Mouse (Mus musculus): ENCODE results near the gene Tnfsfm13. TPM values are rescaled to one million over a fixed set of nuclear protein-coding genes. Genes with fewer than 3 reads are reported as not detected.

Tnfsfm13 gene
- polyA plus RNA-seq, 1 experiment from 2014 or later = 3.0 TPM

DNA sequence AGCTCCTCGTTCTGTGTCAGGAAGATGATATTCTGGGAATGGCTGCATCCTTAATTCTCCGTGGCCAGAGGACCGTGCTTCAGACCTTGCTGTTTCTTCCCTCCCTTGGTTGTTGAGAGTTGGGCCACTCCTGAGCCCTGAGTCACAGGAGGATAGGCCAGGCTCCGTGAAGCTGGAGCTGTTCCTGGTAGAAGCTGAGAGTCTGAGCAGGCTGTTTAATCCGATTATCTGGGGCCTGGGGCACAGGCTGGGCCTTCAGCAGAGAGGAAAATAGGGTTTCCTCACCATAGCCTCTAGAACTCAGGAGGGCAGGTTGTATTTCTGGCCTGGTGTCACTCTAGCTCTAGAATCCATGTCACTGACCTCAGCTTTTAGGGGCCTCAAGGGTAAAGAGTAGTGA is 42.5 kb downstream of the Tnfsfm13 start:
- Histone ChIP-seq H3K4me3 (ENCODE audit: low read length) (no peak overlapping the region), H3K27me3 (replicated peaks; ENCODE audit: control insufficient read depth, insufficient read depth, low read length) (no peaks in the 10 kb centered on the region), H3K4me1 (ENCODE audit: control insufficient read depth, insufficient read depth, low read length) (peaks cover 12% of the 10 kb centered on the region), H3K9me3 (ENCODE audit: control insufficient read depth, low read length) (no peaks in the 10 kb centered on the region), H3K4me2 (ENCODE audit: low read depth, low read length) (no peak overlapping the region), H3K27ac (ENCODE audit: low read length) (no peak overlapping the region), H3K9ac (ENCODE audit: low read depth, low read length) (0 out of 2 replicates have a peak overlapping the region, but pooled peaks have one; percentile 24), H3K36me3 (ENCODE audit: control insufficient read depth, insufficient read depth, low read length) (peaks cover 31% of the 10 kb centered on the region)
- ATAC-seq = no peak
- 73% methylated on average over 5 of the region's 5 CpGs for WGBS

DNA sequence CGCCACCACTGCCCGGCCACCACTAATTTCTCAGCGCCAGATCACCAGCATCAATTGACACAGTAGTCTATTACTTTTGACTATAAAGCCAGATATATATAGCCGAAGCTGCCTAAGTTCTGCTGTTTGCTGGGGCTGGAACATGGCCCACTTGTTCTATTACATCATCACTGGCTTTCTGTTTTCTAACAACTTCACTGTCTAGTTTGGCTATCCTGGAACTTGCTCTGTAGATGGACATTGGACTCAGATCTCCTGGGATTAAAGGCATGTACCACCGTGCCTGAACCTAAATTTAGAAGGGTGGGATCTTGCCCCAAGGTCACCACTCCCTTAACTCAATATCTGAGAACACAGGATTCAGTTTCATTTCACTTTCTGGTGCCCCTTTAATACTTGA is 50.0 kb downstream of the Tnfsfm13 start:
- Histone ChIP-seq H3K27ac (ENCODE audit: low read length) (no peak overlapping the region), H3K9ac (ENCODE audit: low read depth, low read length) (no peak overlapping the region), H3K27me3 (replicated peaks; ENCODE audit: control insufficient read depth, insufficient read depth, low read length) (no peaks in the 10 kb centered on the region), H3K9me3 (ENCODE audit: control insufficient read depth, low read length) (no peaks in the 10 kb centered on the region), H3K4me2 (ENCODE audit: low read depth, low read length) (no peak overlapping the region), H3K36me3 (ENCODE audit: control insufficient read depth, insufficient read depth, low read length) (peaks cover 32% of the 10 kb centered on the region), H3K4me1 (ENCODE audit: control insufficient read depth, insufficient read depth, low read length) (no peaks in the 10 kb centered on the region), H3K4me3 (ENCODE audit: low read length) (no peak overlapping the region)
- WGBS = 84% methylated on average over 5 of the region's 5 CpGs
- no peak for ATAC-seq

DNA sequence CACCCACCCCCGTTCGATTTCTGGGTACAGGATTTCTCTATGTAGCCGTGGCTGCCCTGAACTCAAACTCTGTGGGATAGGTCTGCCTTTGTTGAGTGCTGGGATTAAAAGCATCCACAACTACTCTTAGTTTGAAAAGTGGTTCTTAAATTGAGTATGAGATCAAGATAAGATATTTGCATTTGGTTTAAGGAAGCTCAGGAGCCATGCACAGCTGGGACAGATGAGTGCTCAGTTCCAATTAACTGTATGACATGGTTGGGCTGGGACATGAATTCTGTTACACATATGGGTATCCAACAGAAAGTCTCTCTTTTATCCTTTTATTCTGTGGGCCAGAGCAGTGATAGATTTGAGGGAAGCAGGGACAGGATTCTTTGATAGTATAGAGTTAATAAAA is 60.4 kb downstream of the Tnfsfm13 start:
- peaks cover 16% of the 10 kb centered on the region for H3K4me1 ChIP-seq (ENCODE audit: control insufficient read depth, insufficient read depth, low read length)
- no peak overlapping the region for H3K4me3 ChIP-seq (ENCODE audit: low read length)
- 66% methylated on average over 3 of the region's 3 CpGs for WGBS
- no peaks in the 10 kb centered on the region for H3K27me3 ChIP-seq (replicated peaks; ENCODE audit: control insufficient read depth, insufficient read depth, low read length)
- ATAC-seq = no peak
- H3K27ac ChIP-seq (ENCODE audit: low read length) = no peak overlapping the region
- H3K9ac ChIP-seq (ENCODE audit: low read depth, low read length) = no peak overlapping the region
- no peak overlapping the region; the same call in 1 of the 2 replicates for H3K4me2 ChIP-seq (ENCODE audit: low read depth, low read length)
- no peaks in the 10 kb centered on the region for H3K9me3 ChIP-seq (ENCODE audit: control insufficient read depth, low read length)
- H3K36me3 ChIP-seq (ENCODE audit: control insufficient read depth, insufficient read depth, low read length) = no peaks in the 10 kb centered on the region; the same call in 1 of the 2 replicates

DNA sequence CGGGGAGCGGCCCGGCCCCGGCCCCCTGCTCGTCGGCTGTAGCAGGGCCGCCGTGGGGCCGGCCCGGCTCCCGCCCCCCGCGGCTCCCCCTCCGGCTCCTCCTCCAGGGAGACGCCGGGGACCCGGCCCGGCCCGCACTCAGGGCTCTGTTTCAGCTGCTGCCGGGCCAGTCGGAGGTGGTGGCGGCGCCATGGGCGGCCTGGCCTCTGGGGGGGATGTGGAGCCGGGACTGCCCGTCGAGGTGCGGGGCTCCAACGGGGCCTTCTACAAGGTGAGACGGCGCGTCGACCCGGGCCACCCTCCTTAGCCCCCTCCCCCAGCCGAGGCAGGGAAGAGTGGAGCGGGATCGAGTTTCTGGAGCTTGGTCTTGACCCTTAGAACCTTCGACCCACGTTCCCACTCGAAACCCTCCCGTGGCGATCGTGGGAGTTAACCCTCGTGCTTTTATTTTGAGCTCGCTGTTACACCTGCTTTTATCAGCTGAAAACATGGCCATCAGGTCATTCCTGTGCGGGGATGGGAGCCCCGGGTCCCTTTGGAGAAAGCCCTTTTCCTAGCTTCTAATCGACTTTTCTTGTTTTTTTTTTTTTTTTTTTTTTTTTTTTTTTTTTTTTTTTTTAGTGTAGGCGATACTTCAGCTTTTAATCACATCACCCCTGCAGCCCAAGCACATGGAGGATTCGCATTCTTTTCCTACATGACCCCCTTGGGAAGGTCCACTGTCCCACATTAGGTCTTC is 62.6 kb downstream of the Tnfsfm13 start:
- H3K27ac ChIP-seq (ENCODE audit: low read length) = peak overlapping the region; percentile 96
- peak overlapping the region; percentile 98 for H3K9ac ChIP-seq (ENCODE audit: low read depth, low read length)
- H3K27me3 ChIP-seq (replicated peaks; ENCODE audit: control insufficient read depth, insufficient read depth, low read length) = no peaks in the 10 kb centered on the region
- peaks cover 16% of the 10 kb centered on the region for H3K4me1 ChIP-seq (ENCODE audit: control insufficient read depth, insufficient read depth, low read length)
- peak overlapping the region; percentile 72 for H3K4me2 ChIP-seq (ENCODE audit: low read depth, low read length)
- under 1% methylated on average over 48 of the region's 50 CpGs for WGBS
- H3K9me3 ChIP-seq (ENCODE audit: control insufficient read depth, low read length) = no peaks in the 10 kb centered on the region
- peak; percentile 73 for ATAC-seq
- H3K4me3 ChIP-seq (ENCODE audit: low read length) = peak overlapping the region; percentile 100
- H3K36me3 ChIP-seq (ENCODE audit: control insufficient read depth, insufficient read depth, low read length) = no peaks in the 10 kb centered on the region

MicroRNA genes within 50 kb of the gene (microRNA counts, 519-probe panel; counts per million panel counts)
- 35.7 counts per million for microRNA mmu-miR-1934
- microRNA mmu-miR-467f = 2,457 counts per million, percentile 60 among the panel's probes with 10 or more counts

Small RNA genes lying within 50 kb of the gene (microRNA-seq; reads per million reads assigned to microRNA genes)
- gene Mir1934 = 4.3 reads per million, percentile 12 among the genes with 10 or more reads in this experiment
- gene Mir467f = not detected

Other genes starting within 250 kb of the Tnfsfm13 start
- gene Dnah2, start 147.0 kb downstream of the Tnfsfm13 start, polyA plus RNA-seq (2015; fragmentation: Nextera tagmentation; extraction: Ambion mirVana) = 0.93 and 1.0 TPM in 2 replicates
- gene Efnb3, start 135.9 kb downstream of the Tnfsfm13 start, polyA plus RNA-seq (2015; fragmentation: Nextera tagmentation; extraction: Ambion mirVana) = 6.3 and 6.8 TPM in 2 replicates
- 24.5 and 26.6 TPM in 2 replicates for gene Wrap53, start 115.8 kb downstream of the Tnfsfm13 start, polyA plus RNA-seq (2015; fragmentation: Nextera tagmentation; extraction: Ambion mirVana)
- gene Trp53, start 115.7 kb downstream of the Tnfsfm13 start, polyA plus RNA-seq (2015; fragmentation: Nextera tagmentation; extraction: Ambion mirVana) = 132 and 148 TPM in 2 replicates
- gene Atp1b2, start 90.2 kb downstream of the Tnfsfm13 start, polyA plus RNA-seq (2015; fragmentation: Nextera tagmentation; extraction: Ambion mirVana) = 6.6 and 6.8 TPM in 2 replicates
- 0.10 and 0.72 TPM in 2 replicates for gene Shbg, start 78.2 kb downstream of the Tnfsfm13 start, polyA plus RNA-seq (2015; fragmentation: Nextera tagmentation; extraction: Ambion mirVana)
- gene Sat2, start 74.1 kb downstream of the Tnfsfm13 start, polyA plus RNA-seq (2015; fragmentation: Nextera tagmentation; extraction: Ambion mirVana) = 15.4 and 18.1 TPM in 2 replicates
- gene Fxr2, start 63.1 kb downstream of the Tnfsfm13 start, polyA plus RNA-seq (2015; fragmentation: Nextera tagmentation; extraction: Ambion mirVana) = 12.1 and 12.6 TPM in 2 replicates
- gene Sox15, start 40.8 kb downstream of the Tnfsfm13 start, polyA plus RNA-seq (2015; fragmentation: Nextera tagmentation; extraction: Ambion mirVana) = not detected in 2 replicates
- gene Mpdu1, start 33.5 kb downstream of the Tnfsfm13 start, polyA plus RNA-seq (2015; fragmentation: Nextera tagmentation; extraction: Ambion mirVana) = 68.3 and 69.9 TPM in 2 replicates
- gene Cd68, start 29.9 kb downstream of the Tnfsfm13 start, polyA plus RNA-seq (2015; fragmentation: Nextera tagmentation; extraction: Ambion mirVana) = 14.0 and 14.7 TPM in 2 replicates
- gene Eif4a1, start 23.7 kb downstream of the Tnfsfm13 start, polyA plus RNA-seq (2015; fragmentation: Nextera tagmentation; extraction: Ambion mirVana) = 524 and 563 TPM in 2 replicates
- gene Senp3, start 14.0 kb downstream of the Tnfsfm13 start, polyA plus RNA-seq (2015; fragmentation: Nextera tagmentation; extraction: Ambion mirVana) = 51.8 and 60.3 TPM in 2 replicates
- 0.44 and 0.57 TPM in 2 replicates for gene Tnfsf13, start 10.3 kb downstream of the Tnfsfm13 start, polyA plus RNA-seq (2015; fragmentation: Nextera tagmentation; extraction: Ambion mirVana)
- 6.0 and 6.3 TPM in 2 replicates for gene Tnfsf12, start 249 bp downstream of the Tnfsfm13 start, polyA plus RNA-seq (2015; fragmentation: Nextera tagmentation; extraction: Ambion mirVana)
- 14.8 and 16.8 TPM in 2 replicates for gene Polr2a, start 62.5 kb upstream of the Tnfsfm13 start, polyA plus RNA-seq (2015; fragmentation: Nextera tagmentation; extraction: Ambion mirVana)
- gene Slc35g3, start 65.9 kb upstream of the Tnfsfm13 start, polyA plus RNA-seq (2015; fragmentation: Nextera tagmentation; extraction: Ambion mirVana) = 0.13 and 0.16 TPM in 2 replicates
- gene Zbtb4, start 69.8 kb upstream of the Tnfsfm13 start, polyA plus RNA-seq (2015; fragmentation: Nextera tagmentation; extraction: Ambion mirVana) = 2.3 and 2.4 TPM in 2 replicates
- gene Chrnb1, start 99.8 kb upstream of the Tnfsfm13 start, polyA plus RNA-seq (2015; fragmentation: Nextera tagmentation; extraction: Ambion mirVana) = 3.9 and 4.7 TPM in 2 replicates
- gene Fgf11, start 105.8 kb upstream of the Tnfsfm13 start, polyA plus RNA-seq (2015; fragmentation: Nextera tagmentation; extraction: Ambion mirVana) = 1.3 and 1.4 TPM in 2 replicates
- 34.6 and 42.7 TPM in 2 replicates for gene Tmem102, start 109.5 kb upstream of the Tnfsfm13 start, polyA plus RNA-seq (2015; fragmentation: Nextera tagmentation; extraction: Ambion mirVana)
- not detected in 2 replicates for gene Gm39566, start 119.2 kb upstream of the Tnfsfm13 start, polyA plus RNA-seq (2015; fragmentation: Nextera tagmentation; extraction: Ambion mirVana)
- not detected in 2 replicates for gene Spem2, start 122.4 kb upstream of the Tnfsfm13 start, polyA plus RNA-seq (2015; fragmentation: Nextera tagmentation; extraction: Ambion mirVana)
- 0.22 TPM in 1 of 2 replicates, not detected in the other for gene Spem1, start 126.1 kb upstream of the Tnfsfm13 start, polyA plus RNA-seq (2015; fragmentation: Nextera tagmentation; extraction: Ambion mirVana)
- gene Nlgn2, start 141.7 kb upstream of the Tnfsfm13 start, polyA plus RNA-seq (2015; fragmentation: Nextera tagmentation; extraction: Ambion mirVana) = 3.4 and 4.1 TPM in 2 replicates
- 470 and 476 TPM in 2 replicates for gene Tmem256, start 142.4 kb upstream of the Tnfsfm13 start, polyA plus RNA-seq (2015; fragmentation: Nextera tagmentation; extraction: Ambion mirVana)
- 73.0 and 75.2 TPM in 2 replicates for gene Plscr3, start 150.3 kb upstream of the Tnfsfm13 start, polyA plus RNA-seq (2015; fragmentation: Nextera tagmentation; extraction: Ambion mirVana)
- gene Tnk1, start 162.6 kb upstream of the Tnfsfm13 start, polyA plus RNA-seq (2015; fragmentation: Nextera tagmentation; extraction: Ambion mirVana) = 20.5 and 23.5 TPM in 2 replicates
- not detected in 2 replicates for gene Tmem95, start 181.9 kb upstream of the Tnfsfm13 start, polyA plus RNA-seq (2015; fragmentation: Nextera tagmentation; extraction: Ambion mirVana)
- gene Kctd11, start 185.3 kb upstream of the Tnfsfm13 start, polyA plus RNA-seq (2015; fragmentation: Nextera tagmentation; extraction: Ambion mirVana) = 5.5 and 6.2 TPM in 2 replicates
- gene Acap1, start 199.4 kb upstream of the Tnfsfm13 start, polyA plus RNA-seq (2015; fragmentation: Nextera tagmentation; extraction: Ambion mirVana) = 4.2 and 5.2 TPM in 2 replicates
- gene 2810408A11Rik, start 204.9 kb upstream of the Tnfsfm13 start, polyA plus RNA-seq (2015; fragmentation: Nextera tagmentation; extraction: Ambion mirVana) = 4.7 and 5.4 TPM in 2 replicates
- gene Neurl4, start 205.0 kb upstream of the Tnfsfm13 start, polyA plus RNA-seq (2015; fragmentation: Nextera tagmentation; extraction: Ambion mirVana) = 7.1 and 10.1 TPM in 2 replicates
- gene Gps2, start 217.8 kb upstream of the Tnfsfm13 start, polyA plus RNA-seq (2015; fragmentation: Nextera tagmentation; extraction: Ambion mirVana) = 60.0 and 63.8 TPM in 2 replicates
- gene Eif5a, start 225.9 kb upstream of the Tnfsfm13 start, polyA plus RNA-seq (2015; fragmentation: Nextera tagmentation; extraction: Ambion mirVana) = 1,478 and 1,683 TPM in 2 replicates
- gene Ybx2, start 239.7 kb upstream of the Tnfsfm13 start, polyA plus RNA-seq (2015; fragmentation: Nextera tagmentation; extraction: Ambion mirVana) = 1.3 and 2.1 TPM in 2 replicates

Measured in intestine, embryonic 16.5 days (tissue).